Mouse (Mus musculus) heart, postnatal 0 days (tissue): ENCODE measurements around the gene Hdac7. TPM values are rescaled to one million over a fixed set of nuclear protein-coding genes. Genes with fewer than 3 reads are reported as not detected.

Experiments used
- ATAC-seq: fragments of 200-750 bp; cut with Nextera tagmentation; 2 replicates; pipeline ENCODE4 v1.8.0; 2017; ENCODE audit warnings: low read depth, moderate number of reproducible peaks, moderate library complexity; ENCODE audit not compliant: insufficient read depth
- DNase-seq: peaks from one replicate; pipeline ENCODE4 v3.0.0-alpha.2; 2016; ENCODE audit warnings: low spot score
- H3K27ac ChIP-seq: fragments of 300-500 bp; sonication (generic); 2 replicates; pipeline ENCODE4 v1.5.1; 2014; ENCODE audit warnings: low read depth, mild to moderate bottlenecking
- H3K27me3 ChIP-seq: fragments of 300-500 bp; sonication (generic); 2 replicates; pipeline ENCODE4 v1.6.1; 2014; ENCODE audit warnings: low read length, mixed read lengths; ENCODE audit not compliant: control insufficient read depth, insufficient read depth
- H3K36me3 ChIP-seq: fragments of 300-500 bp; sonication (generic); replicated peaks from 2 replicates; pipeline ENCODE4 v1.6.1; 2014; ENCODE audit warnings: low read length, mixed read lengths; ENCODE audit not compliant: control insufficient read depth, insufficient read depth
- H3K4me1 ChIP-seq: fragments of 300-500 bp; sonication (generic); 2 replicates; pipeline ENCODE4 v1.6.1; 2014; ENCODE audit warnings: antibody characterized with exemption; ENCODE audit not compliant: control insufficient read depth, insufficient read depth
- H3K4me2 ChIP-seq: fragments of 300-500 bp; sonication (generic); 2 replicates; pipeline ENCODE4 v1.6.1; 2014; ENCODE audit warnings: low read depth, mild to moderate bottlenecking, low read length, moderate library complexity
- H3K4me3 ChIP-seq: fragments of 300-500 bp; sonication (generic); 2 replicates; pipeline ENCODE4 v1.5.1; 2014; ENCODE audit warnings: low read depth, low read length
- H3K9ac ChIP-seq: fragments of 300-500 bp; sonication (generic); replicated peaks from 2 replicates; pipeline ENCODE4 v1.6.1; 2014; ENCODE audit warnings: low read depth, low read length, mixed read lengths
- H3K9me3 ChIP-seq: fragments of 300-500 bp; sonication (generic); replicated peaks from 2 replicates; pipeline ENCODE4 v1.6.1; 2016; ENCODE audit warnings: low read length; ENCODE audit not compliant: control insufficient read depth
- CTCF ChIP-seq: IDR thresholded peaks from 2 replicates; pipeline ENCODE4 v1.5.1; 2016; ENCODE audit warnings: antibody characterized with exemption, control low read depth, low read depth
- EP300 ChIP-seq: IDR thresholded peaks from 2 replicates; pipeline ENCODE4 v1.6.1; 2016; ENCODE audit warnings: antibody characterized with exemption, low read depth
- WGBS: fragments of 180-500 bp; shearing (Covaris S2); extraction: QIAGEN DNeasy Blood & Tissue Kit; methylation state at CpG from one replicate; pipeline ENCODE4 v1.1.7; 2014; 5-methylcytosine and 5-hydroxymethylcytosine counted together
- polyA plus RNA-seq: library from polyadenylated mRNA; unstranded; fragments of >200 nt; fragmentation: Nextera tagmentation; extraction: Ambion mirVana; gene quantifications from 2 replicates; pipeline ENCODE4 v1.2.1, GENCODE M21; 2015
- total RNA-seq: library from RNA; depleted of rRNA; stranded (reverse); fragments of >200 nt; gene quantifications from 2 replicates; pipeline ENCODE4 v1.2.3, GENCODE M21; 2014; ENCODE audit warnings: low replicate concordance

Hdac7 gene
- total and polyA plus RNA-seq, 2 experiments from 2014 or later, result 15.6 to 34.4 TPM

DNA sequence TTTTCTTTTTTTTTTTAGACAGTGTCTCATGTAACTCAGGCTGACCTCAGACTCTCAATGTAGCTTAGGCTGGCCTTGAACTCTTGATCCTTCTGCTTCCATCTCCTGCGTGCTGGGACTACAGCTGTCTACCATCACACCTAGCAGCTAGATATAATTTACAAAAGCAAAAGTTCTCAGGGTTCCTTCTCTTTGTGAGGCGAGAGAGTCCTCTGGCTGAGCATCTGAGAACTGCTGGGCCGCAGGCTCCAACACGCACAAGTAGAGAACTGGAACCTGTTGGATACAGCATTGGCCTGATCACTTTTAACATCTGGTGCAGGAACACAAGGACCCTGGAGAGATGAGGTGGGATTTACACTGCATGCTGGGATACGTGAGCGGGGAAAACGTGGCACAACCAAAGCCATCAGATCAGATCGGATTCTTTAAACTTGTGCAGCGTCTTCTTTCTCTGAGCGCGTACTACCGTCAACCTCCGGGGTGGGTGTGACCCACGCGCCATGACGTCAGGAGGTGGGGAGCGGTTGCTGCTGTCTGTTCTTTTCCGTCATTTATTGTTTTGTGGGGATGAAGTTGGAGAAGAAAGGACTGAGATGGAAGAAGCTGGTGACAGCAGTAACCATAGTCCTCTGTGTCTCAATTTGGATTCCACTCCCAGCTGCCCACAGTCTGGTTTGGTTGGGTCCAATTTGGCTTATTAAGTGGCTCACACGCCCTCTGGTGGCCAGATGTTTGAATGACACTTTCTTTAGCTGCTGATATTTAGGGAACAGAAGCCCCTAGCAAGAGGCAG, 5.0 kb upstream of the Hdac7 start:
- no peaks in the 10 kb centered on the region for H3K27me3 ChIP-seq
- 6% methylated on average over 19 of the region's 19 CpGs for WGBS
- H3K4me2 ChIP-seq, result peak overlapping the region; percentile 63
- peak overlapping the region; percentile 33; the same call in 1 of the 2 replicates for H3K9ac ChIP-seq
- TF ChIP-seq CTCF (peak; percentile 86), EP300 (no peak)
- H3K9me3 ChIP-seq, result no peaks in the 10 kb centered on the region
- peak; percentile 78 for DNase-seq
- H3K4me3 ChIP-seq, result peak overlapping the region; percentile 22
- H3K36me3 ChIP-seq, result no peaks in the 10 kb centered on the region
- H3K27ac ChIP-seq, result 0 out of 2 replicates have a peak overlapping the region, but pooled peaks have one; percentile 5
- H3K4me1 ChIP-seq, result no peaks in the 10 kb centered on the region
- ATAC-seq, result peak; percentile 81

DNA sequence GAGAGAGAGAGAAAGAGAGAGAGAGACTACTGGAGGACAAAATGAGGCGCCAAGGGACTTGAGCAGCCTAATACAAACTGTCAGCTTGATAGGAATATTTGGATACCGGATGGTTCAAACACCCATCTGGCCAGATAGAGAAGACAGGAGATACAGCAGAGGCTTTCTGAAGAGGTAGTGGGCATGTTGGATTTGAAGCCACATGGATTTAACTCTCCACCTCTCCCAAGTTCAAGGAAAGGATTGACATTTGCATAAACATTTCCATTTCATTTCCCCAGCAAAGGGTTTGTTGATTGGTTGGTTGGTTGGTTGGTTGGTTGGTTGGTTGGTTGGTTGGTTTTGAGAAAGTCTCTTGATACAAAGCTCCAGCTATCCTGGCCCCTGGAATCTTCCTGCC, 3.6 kb upstream of the Hdac7 start:
- TF ChIP-seq EP300 (no peak), CTCF (no peak)
- no peak overlapping the region for H3K27ac ChIP-seq
- no peaks in the 10 kb centered on the region for H3K4me1 ChIP-seq
- DNase-seq (no peak), ATAC-seq (no peak)
- no peak overlapping the region for H3K4me2 ChIP-seq
- no peaks in the 10 kb centered on the region for H3K9me3 ChIP-seq
- no peak overlapping the region for H3K4me3 ChIP-seq
- no peaks in the 10 kb centered on the region for H3K36me3 ChIP-seq
- WGBS, result 86% methylated on average over 2 of the region's 2 CpGs
- no peak overlapping the region for H3K9ac ChIP-seq
- H3K27me3 ChIP-seq, result no peaks in the 10 kb centered on the region

DNA sequence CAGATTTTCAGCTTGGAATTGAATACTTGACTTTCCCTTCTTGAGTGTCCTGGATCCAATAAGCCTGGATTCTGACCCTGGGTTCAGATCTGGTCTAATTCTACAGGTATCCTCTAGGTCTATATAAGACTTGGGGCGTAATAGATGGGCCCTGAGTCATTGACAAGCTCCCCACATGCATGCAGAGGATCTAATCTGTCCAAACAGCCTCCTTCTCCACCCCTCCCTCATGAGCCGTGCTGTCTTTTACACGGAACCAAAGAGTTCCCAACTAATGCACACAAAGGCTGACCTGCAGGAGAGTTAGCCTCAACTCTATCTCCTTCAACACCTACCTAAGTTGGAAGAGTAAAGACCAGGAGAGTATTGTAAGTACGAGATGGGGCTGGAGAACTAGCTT, 3.0 kb upstream of the Hdac7 start:
- no peak overlapping the region for H3K9ac ChIP-seq
- H3K4me1 ChIP-seq, result no peaks in the 10 kb centered on the region
- H3K27ac ChIP-seq, result no peak overlapping the region
- TF ChIP-seq EP300 (no peak), CTCF (no peak)
- H3K27me3 ChIP-seq, result no peaks in the 10 kb centered on the region
- DNase-seq (no peak), ATAC-seq (no peak)
- no peaks in the 10 kb centered on the region for H3K9me3 ChIP-seq
- H3K36me3 ChIP-seq, result no peaks in the 10 kb centered on the region
- H3K4me2 ChIP-seq, result no peak overlapping the region
- H3K4me3 ChIP-seq, result no peak overlapping the region
- 83% methylated on average over 4 of the region's 4 CpGs for WGBS

DNA sequence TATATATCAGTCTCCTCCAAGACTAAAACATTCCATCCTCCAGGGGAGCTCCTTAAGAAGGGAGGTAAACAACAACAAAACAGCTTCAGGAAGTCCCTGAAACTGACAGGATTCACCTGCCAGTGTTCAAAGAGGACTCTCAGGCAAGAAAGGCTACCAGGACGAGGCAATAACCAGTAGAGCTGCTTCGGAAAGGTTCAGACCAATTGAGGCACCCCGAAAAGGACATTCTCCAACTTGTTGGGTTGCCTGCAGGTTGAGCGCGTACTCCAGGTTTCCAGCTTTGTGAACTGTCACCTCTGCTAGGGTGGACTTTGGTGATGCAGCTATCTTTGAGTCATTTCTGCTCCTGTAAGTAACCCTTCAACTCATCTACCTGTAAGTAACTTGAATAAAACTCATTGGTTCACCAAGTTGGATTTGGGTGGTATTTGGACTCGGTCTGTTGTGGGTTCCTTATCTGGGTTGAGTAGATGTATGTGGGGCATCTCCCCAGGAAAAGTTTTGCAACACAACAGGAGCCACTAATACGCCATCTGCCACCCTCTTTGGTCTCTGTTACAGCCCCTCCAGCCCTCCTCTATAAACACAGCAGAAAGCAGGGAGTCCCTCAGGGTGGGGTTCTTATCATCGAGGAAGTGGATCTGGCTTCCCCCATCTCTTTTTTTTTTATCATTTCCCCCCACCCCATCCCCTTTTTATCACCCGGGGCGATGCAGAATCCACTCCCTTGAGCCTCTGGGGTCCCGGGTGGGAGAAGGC, 2.0 kb upstream of the Hdac7 start:
- no peak for TF ChIP-seq EP300
- no peak for TF ChIP-seq CTCF
- ATAC-seq (no peak), DNase-seq (no peak)
- no peak overlapping the region for H3K4me2 ChIP-seq
- H3K9me3 ChIP-seq, result no peaks in the 10 kb centered on the region
- no peaks in the 10 kb centered on the region for H3K4me1 ChIP-seq
- 77% methylated on average over 11 of the region's 11 CpGs for WGBS
- H3K36me3 ChIP-seq, result no peaks in the 10 kb centered on the region
- H3K27ac ChIP-seq, result no peak overlapping the region
- H3K27me3 ChIP-seq, result no peaks in the 10 kb centered on the region
- no peak overlapping the region for H3K4me3 ChIP-seq
- H3K9ac ChIP-seq, result no peak overlapping the region

DNA sequence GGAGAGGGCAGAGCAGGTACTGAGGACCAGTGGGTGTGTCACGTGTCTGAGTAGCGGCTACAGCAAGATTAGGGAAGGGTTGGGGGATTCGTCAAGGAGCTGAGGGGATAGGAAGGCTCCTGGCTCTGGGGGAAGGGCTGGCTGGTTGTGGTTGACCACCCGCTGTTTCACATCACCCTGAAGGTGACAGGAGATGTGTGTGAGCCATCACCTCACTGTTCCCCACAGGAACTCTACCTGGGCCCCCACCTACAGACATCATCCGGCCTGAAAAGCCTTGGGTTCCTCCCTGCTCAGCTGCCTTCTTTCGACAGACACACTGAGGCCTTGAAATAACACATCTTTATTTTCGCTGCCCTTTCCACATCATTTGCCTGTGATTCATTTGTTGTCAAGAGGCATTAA, 1.1 kb downstream of the Hdac7 start:
- no peak for ATAC-seq
- Histone ChIP-seq H3K4me1 (peaks cover 25% of the 10 kb centered on the region), H3K9ac (no peak overlapping the region), H3K27ac (peak overlapping the region; percentile 23; the same call in 1 of the 2 replicates), H3K4me2 (no peak overlapping the region; the same call in 1 of the 2 replicates), H3K27me3 (no peaks in the 10 kb centered on the region), H3K4me3 (peak overlapping the region; percentile 27; the same call in 1 of the 2 replicates), H3K36me3 (no peaks in the 10 kb centered on the region), H3K9me3 (no peaks in the 10 kb centered on the region)
- 79% methylated on average over 7 of the region's 7 CpGs for WGBS
- TF ChIP-seq EP300 (no peak), CTCF (no peak)
- no peak for DNase-seq
